Mouse (Mus musculus) G1E (cell line): ENCODE data around the gene 1810049J17Rik. TPM values are rescaled to one million over a fixed set of nuclear protein-coding genes. Genes with fewer than 3 reads are reported as not detected.

Experiments used
- ATAC-seq: 2 replicates; pipeline ENCODE4 v1.8.0; 2016; ENCODE audit warnings: mild to moderate bottlenecking; ENCODE audit not compliant: insufficient number of reproducible peaks, poor library complexity, low FRiP score, severe bottlenecking; ENCODE audit errors: extremely low read depth
- DNase-seq: peaks from one replicate; pipeline ENCODE4 v3.0.0; 2012; ENCODE audit warnings: low spot score
- H3K27me3 ChIP-seq: 2 replicates; pipeline ENCODE4 v1.6.1; 2012; ENCODE audit warnings: mild to moderate bottlenecking, low read length, inconsistent platforms; ENCODE audit not compliant: insufficient read depth
- H3K36me3 ChIP-seq: replicated peaks from 2 replicates; pipeline ENCODE3; 2012; ENCODE audit warnings: mild to moderate bottlenecking, inconsistent platforms
- H3K4me1 ChIP-seq: 2 replicates; pipeline ENCODE4 v1.6.1; 2012; ENCODE audit warnings: low read depth, low read length, inconsistent platforms, mixed read lengths; ENCODE audit not compliant: insufficient read depth
- H3K4me3 ChIP-seq: 2 replicates; pipeline ENCODE4 v1.5.1; 2012; ENCODE audit warnings: low read depth, mild to moderate bottlenecking, inconsistent platforms, low read length, moderate library complexity, mixed read lengths
- H3K9me3 ChIP-seq: replicated peaks from 2 replicates; pipeline ENCODE4 v1.6.1; 2012; ENCODE audit warnings: inconsistent platforms
- CTCF ChIP-seq: IDR thresholded peaks from 2 replicates; pipeline ENCODE4 v1.5.1; 2012; ENCODE audit warnings: low read depth, low read length, inconsistent platforms, mixed read lengths
- GATA1 ChIP-seq: IDR thresholded peaks from 2 replicates; pipeline ENCODE4 v1.6.1; 2012; ENCODE audit warnings: borderline replicate concordance, low read length, inconsistent platforms, mixed read lengths
- GATA2 ChIP-seq: IDR thresholded peaks from 2 replicates; pipeline ENCODE4 v1.6.1; 2012; ENCODE audit warnings: low read depth, low read length, inconsistent platforms, borderline replicate concordance
- POLR2AphosphoS5 ChIP-seq: IDR thresholded peaks from 2 replicates; pipeline ENCODE4 v1.6.1; 2012; ENCODE audit warnings: low read depth, low read length, inconsistent platforms; ENCODE audit not compliant: insufficient replicate concordance
- TAL1 ChIP-seq: conservative IDR thresholded peaks from 2 replicates; pipeline ENCODE4 v1.6.1; 2012; ENCODE audit warnings: low read depth, low read length, inconsistent platforms, mixed read lengths
- polyA plus RNA-seq: library from polyadenylated mRNA; stranded (reverse); fragments of >175 nt; gene quantifications from 2 replicates; pipeline ENCODE4 v1.2.3, GENCODE M21; 2012
- total RNA-seq, 2 experiments: library from RNA; stranded (forward) in 1 of 2; stranded (reverse) in 1 of 2; fragments of 200-1000 nt in 1 of 2; fragments of >200 nt in 1 of 2; fragmentation: Nextera tagmentation in 1 of 2; gene quantifications; 2 replicates each; pipeline ENCODE4 v1.2.3; 2014 to 2017

1810049J17Rik gene
- total and polyA plus RNA-seq, 3 experiments, result 0.36 to 0.38 TPM; not detected in 1

DNA sequence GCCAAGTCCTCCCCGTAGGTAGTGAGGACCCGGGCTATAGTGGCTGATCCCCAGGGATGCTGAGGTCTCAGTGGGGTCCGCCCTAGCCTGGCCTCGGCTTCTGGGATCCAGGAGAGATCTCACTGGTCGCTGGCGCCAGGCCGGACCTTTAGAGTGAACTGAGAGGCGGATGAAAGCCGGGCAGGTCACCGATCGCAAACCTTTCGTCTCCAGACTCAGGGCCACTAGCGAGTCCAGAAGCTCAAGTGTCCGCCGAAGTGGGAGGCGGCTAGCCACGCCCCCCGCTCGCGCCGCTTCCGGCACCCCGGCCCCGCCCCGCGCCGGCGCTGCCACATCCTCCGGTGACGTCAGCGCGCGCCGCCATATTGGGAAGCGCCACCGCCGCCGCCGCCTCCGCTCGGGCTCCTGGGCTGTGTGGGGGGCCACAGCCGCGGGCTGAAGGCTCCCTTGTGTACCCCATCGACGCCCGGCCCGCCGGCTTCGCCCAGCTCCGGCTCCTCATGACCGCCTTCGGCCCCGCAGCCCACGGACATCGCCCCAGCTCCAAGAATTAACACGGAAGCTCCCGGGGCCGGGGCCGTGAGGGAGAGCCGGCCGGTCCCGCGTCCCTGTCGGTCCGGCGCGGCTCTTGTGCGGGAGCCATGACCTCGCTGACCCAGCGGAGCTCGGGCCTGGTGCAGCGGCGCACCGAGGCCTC is 460 bp downstream of the 1810049J17Rik start, which contains the start of gene Golph3:
Golph3 (plus strand) TSS at position 360 of the 697 bp plus-strand sequence.
- peak; percentile 81 for DNase-seq
- H3K36me3 ChIP-seq, result peaks cover 17% of the 10 kb centered on the region
- TF ChIP-seq CTCF (no peak), GATA2 (no peak), POLR2AphosphoS5 (no peak), TAL1 (no peak), GATA1 (no peak)
- no peaks in the 10 kb centered on the region for H3K9me3 ChIP-seq
- H3K27me3 ChIP-seq, result no peaks in the 10 kb centered on the region
- peak; percentile 66 for ATAC-seq
- H3K4me1 ChIP-seq, result peaks cover 56% of the 10 kb centered on the region
- peak within 1 kb of the TSS; percentile 99 for H3K4me3 ChIP-seq

DNA sequence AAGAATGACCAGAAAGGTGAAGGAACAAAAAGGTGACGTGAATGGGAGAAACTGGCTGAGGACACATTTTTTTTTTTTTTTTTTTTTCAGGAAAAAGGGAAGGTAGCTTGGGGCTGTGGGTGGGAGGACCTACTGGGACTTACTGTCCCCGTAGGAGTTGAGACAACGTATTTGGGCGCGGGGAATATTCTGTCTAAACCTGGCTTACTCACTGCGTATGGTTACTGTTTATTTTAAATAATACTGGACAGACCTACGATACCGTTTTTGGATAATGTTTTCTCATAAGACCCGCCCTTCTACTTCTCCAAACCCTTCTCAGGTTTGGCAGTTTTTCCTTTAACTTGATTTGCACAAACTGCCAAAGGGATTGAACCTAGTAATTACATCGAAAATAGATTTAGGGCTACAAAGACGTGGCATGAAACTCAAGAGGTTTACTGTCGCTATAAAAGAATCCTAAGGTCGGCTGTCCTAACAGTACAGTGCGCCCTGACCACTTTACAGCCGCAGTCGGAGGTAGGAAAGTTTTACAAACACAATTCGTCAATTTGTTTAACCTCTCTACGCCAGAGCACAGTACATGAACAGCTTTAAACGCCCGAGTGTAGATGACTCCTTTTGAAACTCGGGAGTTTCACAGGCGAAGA is 1.1 kb downstream of the 1810049J17Rik start:
- peak overlapping the region; percentile 99 for H3K4me3 ChIP-seq
- H3K4me1 ChIP-seq, result peaks cover 52% of the 10 kb centered on the region
- no peaks in the 10 kb centered on the region for H3K27me3 ChIP-seq
- no peaks in the 10 kb centered on the region for H3K9me3 ChIP-seq
- H3K36me3 ChIP-seq, result peaks cover 11% of the 10 kb centered on the region
- DNase-seq (no peak), ATAC-seq (no peak)
- TF ChIP-seq GATA2, result no peak
- no peak for TF ChIP-seq GATA1
- TF ChIP-seq TAL1, result no peak
- TF ChIP-seq CTCF, result no peak
- TF ChIP-seq POLR2AphosphoS5, result no peak

DNA sequence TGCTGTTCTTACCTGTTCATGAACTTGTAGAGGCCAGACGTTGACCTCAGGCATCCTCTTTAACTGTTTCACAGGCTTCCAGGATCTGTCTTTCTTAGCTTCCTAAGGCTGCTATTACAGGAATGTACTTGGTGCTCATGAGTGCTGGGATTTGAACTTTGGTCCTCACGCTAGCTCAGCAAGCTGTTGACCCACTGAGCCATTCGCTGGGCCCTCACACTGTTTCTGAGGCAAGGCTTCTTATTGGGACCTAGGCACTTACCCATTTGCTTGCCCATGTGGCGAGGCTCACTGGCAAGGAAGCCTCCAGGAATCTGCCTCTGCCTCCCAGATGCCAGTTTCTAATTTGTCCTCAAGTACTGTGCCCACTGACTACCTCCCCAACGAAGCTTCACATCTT is 1.8 kb downstream of the 1810049J17Rik start:
- peaks cover 7% of the 10 kb centered on the region for H3K36me3 ChIP-seq
- H3K27me3 ChIP-seq, result no peaks in the 10 kb centered on the region
- TF ChIP-seq GATA1 (no peak), GATA2 (no peak), TAL1 (no peak), POLR2AphosphoS5 (no peak), CTCF (no peak)
- DNase-seq (no peak), ATAC-seq (no peak)
- no peaks in the 10 kb centered on the region for H3K9me3 ChIP-seq
- H3K4me3 ChIP-seq, result no peak overlapping the region; the same call in 1 of the 2 replicates
- H3K4me1 ChIP-seq, result peaks cover 54% of the 10 kb centered on the region

DNA sequence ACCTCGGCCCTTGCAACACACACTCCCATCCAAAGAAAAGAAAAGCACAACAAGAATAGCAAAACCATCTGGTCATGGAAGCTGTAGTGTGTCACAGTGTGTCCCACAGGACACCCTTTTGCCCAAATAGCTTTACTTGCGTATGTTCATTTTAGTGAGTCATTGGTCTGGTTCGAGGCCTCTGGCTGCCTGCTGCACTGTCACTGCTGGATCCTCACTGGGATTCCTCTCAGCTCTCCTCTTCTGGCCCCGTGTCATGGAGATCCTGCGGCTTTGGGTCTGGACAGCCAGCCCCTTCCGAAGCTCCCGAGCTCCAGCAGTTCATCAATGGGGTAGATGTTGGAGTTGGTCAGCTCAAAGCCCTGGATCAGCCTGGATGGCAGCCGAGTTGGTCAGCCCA is 3.2 kb downstream of the 1810049J17Rik start:
- TF ChIP-seq TAL1 (no peak), GATA2 (no peak), POLR2AphosphoS5 (no peak), CTCF (no peak), GATA1 (no peak)
- ATAC-seq (no peak), DNase-seq (no peak)
- no peaks in the 10 kb centered on the region for H3K27me3 ChIP-seq
- no peaks in the 10 kb centered on the region for H3K9me3 ChIP-seq
- no peak overlapping the region for H3K4me3 ChIP-seq
- peaks cover 46% of the 10 kb centered on the region for H3K4me1 ChIP-seq
- H3K36me3 ChIP-seq, result no peaks in the 10 kb centered on the region

DNA sequence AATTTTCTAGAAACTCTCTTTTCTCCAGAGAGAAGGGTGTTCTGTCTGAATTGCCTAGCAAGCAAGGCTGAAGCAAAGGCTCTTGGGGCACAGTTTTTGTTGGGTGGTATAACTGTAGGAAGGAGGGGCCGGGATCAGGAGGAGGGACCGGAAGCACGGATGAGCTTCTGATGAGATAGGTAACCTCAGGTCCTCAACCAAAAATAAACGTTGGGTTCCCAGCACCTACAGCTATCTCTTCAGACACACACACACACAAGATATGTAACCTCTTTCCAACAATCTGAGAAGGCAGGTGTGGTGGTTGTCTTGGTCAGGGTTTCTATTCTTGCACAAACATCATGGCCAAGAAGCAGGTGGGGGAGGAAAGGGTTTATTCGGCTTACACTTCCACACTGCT is 4.4 kb downstream of the 1810049J17Rik start:
- no peaks in the 10 kb centered on the region for H3K9me3 ChIP-seq
- H3K4me3 ChIP-seq, result no peak overlapping the region
- no peaks in the 10 kb centered on the region for H3K27me3 ChIP-seq
- H3K4me1 ChIP-seq, result peaks cover 51% of the 10 kb centered on the region
- DNase-seq (peak; percentile 28), ATAC-seq (peak; percentile 28; the same call in 1 of the 2 replicates)
- no peak for TF ChIP-seq GATA1
- no peak for TF ChIP-seq CTCF
- no peak for TF ChIP-seq GATA2
- no peak for TF ChIP-seq POLR2AphosphoS5
- H3K36me3 ChIP-seq, result no peaks in the 10 kb centered on the region

DNA sequence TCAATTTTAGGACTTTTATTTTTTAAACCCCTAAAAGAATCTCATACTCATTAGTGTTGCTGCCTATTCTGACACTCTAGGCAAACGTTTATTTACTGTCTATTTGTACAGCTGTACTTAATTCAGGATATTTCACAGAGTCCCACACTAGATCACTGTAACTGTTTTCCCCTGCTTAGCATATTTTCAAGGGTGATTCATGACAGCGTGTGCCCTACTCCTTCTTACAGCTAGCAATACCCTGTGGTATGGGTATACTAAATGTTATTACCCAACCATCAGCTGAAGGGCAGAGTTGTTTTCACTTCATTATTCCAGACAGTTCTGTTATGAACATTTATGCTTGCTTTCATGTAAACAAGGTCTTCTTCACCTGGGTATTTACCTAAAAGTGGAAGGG is 5.7 kb downstream of the 1810049J17Rik start:
- H3K9me3 ChIP-seq, result no peaks in the 10 kb centered on the region
- peaks cover 63% of the 10 kb centered on the region for H3K4me1 ChIP-seq
- no peak for DNase-seq
- TF ChIP-seq GATA1, result no peak
- no peak for ATAC-seq
- H3K27me3 ChIP-seq, result no peaks in the 10 kb centered on the region
- H3K4me3 ChIP-seq, result no peak overlapping the region
- no peaks in the 10 kb centered on the region for H3K36me3 ChIP-seq
